Mouse (Mus musculus) right cerebral cortex, postnatal 14 days (tissue): Measurements from ENCODE around the gene Cpn1.

Source experiments
- DNase-seq: peaks from one replicate; pipeline ENCODE4 v3.0.0; 2022

Gene Cpn1

DNA sequence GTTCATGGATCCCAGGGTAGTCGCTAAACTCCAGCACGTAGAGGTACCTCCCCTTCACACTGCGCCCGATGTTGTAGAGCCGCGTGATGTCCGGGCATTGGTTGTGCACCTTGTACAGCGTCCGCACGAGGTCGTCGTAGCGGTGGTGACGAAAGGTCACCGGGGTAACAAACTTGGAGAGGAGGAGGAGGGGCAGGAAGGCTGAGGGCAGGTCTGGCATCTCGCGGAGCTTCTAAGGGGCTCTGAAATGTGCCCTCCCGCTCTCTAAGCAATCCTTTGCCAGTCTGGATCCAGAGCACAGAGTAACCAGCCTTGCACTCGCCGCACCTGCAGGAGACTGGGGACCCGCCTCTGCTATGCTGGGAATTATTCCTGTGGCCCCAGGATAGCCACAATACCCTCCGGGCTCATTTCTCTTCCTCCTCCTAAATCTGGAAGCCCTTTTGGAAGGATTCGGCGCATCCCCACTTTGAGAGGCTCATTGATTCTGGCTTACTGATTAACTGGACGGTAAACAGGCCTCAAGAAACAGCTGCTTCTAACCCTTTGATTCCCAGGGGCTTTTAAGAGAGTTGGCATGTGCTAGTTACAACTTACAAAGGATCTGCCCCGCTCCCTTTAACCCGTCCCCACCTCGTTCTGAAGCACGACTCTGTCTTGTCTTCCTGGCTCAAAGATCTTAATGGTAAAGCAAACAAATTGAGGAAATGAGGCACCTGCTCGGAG lies at the start of gene Cpn1:
Gene Cpn1, minus strand, starts transcription at position 488 of the 726 bp plus-strand sequence.
- no peak for DNase-seq

DNA sequence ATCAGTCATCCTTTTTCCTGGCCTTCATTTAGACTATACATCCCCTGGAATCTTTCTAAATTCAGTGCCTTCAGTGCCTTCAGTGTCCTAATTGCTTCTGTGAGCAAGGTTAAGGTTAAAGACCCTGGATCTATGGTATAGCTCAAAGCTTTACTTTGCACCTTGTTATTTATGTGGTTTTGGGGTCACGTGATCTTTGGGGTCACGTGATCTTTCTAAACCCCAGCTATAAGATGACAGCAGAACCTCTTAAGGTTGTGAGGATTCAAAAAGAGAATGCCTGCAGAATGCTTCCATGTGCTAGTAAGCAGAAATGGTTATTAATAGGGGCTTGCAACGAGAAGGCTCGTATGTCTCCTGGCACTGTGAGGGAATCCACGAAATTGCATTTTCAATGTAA lies 47.0 kb upstream of the Cpn1 start:
- no peak for DNase-seq

DNA sequence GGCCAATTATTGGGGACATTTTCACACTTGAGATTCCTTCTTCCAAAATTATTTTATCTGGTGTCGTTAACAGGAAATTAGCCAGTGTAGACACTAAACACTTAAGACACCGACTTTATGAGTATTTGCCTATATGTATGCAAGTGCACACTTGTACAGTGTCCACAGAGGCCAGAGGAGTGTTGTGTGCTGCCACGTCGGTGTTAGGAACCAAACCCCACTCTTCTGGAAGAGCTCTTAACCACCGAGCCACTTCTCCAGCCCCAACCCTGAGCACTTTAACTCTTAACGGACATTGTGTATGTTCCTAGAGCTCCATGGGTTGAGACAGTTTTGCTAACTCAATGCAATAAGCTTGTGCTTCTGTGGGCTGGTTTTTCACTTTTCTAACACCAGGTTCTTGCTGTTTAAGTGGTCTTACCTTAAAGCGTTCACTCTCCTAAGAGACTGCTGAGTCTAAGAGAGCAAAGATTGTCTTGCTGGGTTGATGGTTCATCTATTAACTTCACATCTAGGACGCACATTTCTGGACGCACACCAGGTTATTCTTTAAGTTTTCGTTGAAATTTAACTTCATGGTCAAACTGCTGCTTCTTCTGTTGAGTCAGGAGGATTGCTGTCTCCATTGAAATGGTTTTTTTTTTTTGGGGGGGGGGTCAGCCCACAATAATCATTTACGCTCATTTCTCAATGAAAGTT lies 45.8 kb upstream of the Cpn1 start:
- no peak for DNase-seq

DNA sequence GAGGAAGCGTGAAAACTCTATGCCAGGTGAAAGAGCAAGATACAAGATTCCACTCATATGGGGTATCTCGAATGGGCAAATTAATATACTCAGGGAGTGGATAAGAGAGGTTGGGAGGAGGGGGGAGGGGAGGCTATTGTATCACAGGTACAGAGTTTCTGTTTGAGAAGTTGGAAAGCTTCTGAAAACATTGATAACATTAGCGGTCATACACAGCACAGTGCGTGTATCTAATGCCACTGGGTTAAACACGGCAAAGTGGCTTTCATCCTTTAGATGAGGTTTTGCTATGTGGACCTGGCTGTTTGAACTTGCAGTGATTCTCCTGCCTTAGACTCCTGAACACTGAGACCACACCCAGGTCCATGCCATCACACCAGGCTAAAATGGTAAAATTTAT lies 43.7 kb upstream of the Cpn1 start:
- no peak for DNase-seq

DNA sequence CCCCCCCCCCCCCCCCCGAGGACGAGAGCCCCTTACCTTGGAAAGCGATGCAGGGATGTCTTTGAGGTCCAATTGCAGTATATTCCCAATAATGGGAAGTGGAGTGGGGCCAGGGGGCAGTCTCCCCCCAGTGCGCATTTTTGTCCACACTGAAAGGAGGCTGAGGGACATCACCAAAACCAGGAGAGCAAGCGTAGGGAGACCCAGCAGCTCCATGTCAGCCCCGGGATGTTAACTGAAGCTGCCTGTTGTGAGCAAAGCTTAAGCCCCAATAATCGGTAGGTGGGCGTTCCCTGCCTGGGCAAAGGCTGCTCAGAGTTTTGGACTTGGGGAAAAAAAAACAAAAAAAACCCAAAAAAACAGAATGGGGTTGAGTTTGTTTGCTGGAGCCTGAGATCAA lies 42.6 kb upstream of the Cpn1 start, which contains the start of gene Cyp2c23:
Gene Cyp2c23, minus strand, starts transcription at position 237 of the 400 bp plus-strand sequence.
- no peak for DNase-seq

DNA sequence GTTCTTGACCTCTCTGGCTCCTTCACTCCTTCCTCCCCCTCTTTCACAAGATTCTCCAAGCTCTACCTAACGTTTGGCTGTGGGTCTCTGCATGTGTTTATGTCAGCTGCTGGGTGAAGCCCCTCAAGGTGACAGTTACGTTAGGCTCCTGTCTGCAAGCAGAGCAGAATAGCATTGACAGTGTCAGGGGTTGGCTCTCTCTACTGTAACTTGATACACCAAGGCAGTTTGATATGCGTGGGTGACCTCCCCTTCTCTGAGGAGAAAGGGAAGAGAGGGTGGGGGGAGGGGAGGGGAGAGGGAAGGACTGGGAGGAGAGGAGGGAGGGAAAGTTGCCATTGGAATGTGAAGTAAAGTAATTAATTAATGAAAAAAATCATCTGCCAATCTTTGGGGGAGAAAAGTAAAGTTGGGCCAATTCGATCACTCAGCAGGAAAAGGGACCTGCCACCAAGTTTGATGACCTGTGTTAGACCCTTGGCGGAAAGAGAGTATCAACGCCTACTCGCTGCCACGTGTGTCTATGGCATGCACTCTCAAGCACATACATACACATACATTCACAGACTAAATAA lies 40.7 kb upstream of the Cpn1 start:
- DNase-seq, result no peak

DNA sequence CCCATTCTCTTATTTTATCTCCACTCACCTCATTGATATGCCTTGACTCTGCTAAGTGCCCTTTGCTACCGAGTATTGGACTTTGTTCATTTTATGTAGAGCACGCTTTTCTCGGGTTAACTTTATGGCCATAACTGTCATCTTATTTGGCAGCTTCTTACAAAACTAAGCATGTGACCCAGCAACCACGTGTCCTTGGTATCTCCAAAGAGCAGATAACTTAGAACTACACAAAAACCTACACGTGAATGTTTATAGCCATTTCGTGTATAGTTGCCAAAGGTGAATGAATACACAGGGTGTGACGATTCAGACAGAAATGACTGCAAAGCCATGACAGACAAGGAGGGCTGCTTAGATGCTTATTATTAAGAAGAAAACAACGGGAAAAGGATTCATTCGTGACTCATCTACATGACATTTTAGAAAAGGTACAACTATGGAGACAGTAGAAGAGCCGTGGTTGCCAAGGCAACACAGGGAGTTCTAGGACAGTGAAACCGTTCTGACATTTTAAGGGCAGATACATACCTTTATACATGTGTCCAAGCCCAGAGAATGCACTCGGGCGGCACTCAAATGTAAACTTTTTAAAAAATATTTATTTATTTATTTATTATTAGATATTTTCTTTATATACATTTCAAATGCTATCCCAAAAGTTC lies 38.7 kb upstream of the Cpn1 start:
- no peak for DNase-seq

DNA sequence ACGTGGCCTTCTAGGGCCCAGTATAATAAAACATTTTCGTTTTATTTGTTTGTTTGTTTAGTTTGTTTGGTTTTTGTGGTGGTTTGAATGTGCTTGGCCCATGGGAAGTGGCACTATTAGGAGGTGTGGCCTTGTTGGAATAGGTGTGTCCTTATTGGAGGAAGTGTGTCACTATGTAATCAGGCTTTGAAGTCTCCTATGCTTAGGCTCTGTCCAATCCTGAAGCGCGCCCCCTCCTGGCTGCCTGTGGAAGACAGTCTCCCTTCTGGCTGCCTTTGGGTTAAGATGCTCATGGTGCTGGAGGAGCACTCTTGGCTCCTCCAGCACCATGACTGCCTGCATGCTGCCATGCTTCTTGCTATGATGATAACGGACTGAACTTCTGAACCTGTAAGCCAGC lies 36.7 kb upstream of the Cpn1 start:
- no peak for DNase-seq

DNA sequence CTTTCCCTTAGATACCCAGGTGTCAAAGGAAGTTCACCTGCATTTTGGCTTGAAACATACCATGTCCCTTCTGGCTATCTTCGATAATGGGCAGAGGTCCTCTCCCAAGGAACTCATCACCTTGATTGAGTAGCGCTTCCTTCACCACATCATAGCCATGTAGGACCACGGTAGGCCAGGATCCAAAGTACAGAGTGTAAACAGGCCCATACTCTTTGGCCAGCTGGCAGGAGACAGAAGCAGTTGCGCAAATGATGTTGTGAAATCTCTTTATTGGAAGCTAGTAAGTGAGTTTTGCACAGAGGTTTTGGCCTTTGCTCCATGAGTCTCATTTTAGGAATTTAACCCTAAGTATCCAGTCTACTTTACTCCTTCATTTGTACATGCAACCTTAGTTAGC lies 35.1 kb upstream of the Cpn1 start:
- no peak for DNase-seq

DNA sequence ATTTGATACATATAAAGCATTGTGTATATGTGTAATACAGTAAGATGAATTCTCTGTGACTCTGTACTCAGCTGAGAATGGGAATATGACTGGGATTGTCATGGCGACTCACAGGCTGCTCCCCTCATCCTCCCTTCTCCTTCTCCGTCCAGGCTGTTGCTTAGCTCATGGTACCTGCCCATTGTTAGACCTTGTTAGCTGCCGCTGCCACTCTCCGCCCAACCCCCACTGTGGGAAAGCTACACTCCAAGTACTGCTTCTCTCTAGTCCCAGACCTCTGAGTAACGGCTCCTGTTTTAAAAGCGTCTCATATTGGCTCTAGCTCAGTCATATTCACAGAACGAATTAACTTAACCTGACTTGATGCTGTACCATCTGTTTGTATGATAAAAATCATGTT lies 33.4 kb upstream of the Cpn1 start:
- DNase-seq, result no peak

DNA sequence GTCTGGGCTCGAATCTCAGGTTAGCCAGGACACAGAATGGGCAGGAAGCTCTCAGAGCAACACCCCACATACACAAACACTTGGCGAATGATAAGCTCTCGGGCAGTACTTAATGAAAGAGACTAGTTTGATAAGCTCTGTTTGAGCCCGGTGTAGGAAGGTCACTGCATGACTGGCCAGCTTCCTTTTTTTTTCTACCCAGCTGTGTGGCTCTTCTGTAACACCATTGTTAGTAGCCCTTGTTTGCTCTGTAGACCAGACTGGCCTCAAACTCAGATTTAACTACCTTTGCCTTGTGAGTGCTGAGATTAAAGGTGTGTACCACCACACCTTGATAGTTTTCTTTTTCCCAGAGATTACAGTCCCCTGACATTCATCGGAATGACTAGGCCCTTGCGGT lies 27.5 kb upstream of the Cpn1 start:
- DNase-seq, result no peak

DNA sequence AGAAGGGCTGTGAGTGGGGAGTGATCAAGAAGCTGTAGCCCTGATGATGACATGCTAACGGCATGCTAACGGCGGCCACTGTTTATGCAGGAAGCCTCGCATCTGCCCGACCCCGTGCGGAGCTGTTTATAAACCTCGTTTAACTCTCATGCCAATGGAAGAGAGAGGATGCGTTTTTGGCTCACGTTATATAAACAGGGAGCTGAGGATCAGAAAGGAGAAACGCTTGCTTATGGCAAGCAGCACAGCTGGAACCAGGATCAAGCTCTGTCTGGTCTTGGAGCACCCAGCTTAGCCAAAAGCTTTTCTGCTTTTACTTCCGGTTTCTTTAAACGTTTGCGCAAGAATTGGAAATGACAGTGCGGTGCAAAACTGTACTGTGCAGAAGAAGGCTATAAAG lies 22.4 kb upstream of the Cpn1 start:
- no peak for DNase-seq

DNA sequence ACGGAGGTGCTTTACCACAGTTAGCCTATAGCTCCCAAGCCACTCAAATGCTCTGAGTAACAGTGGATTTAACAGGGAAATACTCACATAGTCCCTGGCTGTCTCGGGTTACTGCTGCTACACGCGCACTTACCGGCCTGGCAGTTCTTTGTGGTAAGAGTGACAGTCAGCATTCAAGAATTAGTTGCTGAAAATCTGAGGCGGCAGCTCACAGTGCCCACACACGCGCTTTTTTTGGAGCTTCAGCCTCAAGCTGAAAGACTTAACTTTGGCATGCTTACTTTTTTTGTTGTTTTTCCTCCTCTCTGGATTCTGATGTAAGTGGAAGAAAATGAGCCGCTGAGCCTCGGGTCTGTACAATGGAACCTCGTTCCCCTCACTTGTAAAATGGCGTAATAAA lies 20.8 kb upstream of the Cpn1 start:
- no peak for DNase-seq

DNA sequence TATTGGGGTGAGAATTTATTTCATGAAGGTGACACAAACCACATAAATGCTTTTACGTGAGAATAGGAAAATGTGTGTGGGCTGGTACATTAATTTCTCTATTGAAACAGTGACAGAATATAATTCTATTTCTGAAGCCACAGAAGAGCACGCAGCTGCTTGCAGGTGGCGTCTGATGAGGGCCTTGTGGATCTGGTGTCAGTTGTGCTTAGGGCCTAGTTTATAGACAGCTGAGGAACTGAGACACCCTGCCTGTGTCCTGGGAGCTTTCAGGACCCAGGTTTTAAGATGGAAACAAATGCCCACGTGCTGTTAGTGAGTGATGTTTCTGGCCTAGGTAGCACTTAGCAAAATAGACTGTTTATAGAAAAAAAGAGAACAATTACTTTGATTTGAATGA lies 18.7 kb upstream of the Cpn1 start:
- no peak for DNase-seq

DNA sequence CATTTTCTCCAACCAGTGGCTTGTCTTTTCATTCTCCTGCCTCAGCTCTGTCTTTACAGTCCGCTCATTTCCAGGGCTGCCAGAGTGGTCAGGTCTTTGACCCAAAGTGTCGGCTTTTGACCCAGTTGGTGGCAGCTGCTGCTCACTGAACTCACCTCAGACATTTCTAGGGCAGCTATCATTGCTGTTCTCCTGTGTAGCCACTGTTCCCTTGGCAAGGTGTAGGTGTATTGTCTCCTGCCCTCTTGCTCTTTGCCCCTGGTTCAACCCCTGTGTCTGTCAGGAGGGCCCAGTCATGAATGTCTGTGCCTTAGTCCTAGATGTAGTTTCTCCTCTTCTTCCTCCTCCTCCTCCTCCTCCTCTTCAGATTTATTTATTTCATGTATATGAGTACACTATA lies 17.9 kb upstream of the Cpn1 start:
- no peak for DNase-seq

DNA sequence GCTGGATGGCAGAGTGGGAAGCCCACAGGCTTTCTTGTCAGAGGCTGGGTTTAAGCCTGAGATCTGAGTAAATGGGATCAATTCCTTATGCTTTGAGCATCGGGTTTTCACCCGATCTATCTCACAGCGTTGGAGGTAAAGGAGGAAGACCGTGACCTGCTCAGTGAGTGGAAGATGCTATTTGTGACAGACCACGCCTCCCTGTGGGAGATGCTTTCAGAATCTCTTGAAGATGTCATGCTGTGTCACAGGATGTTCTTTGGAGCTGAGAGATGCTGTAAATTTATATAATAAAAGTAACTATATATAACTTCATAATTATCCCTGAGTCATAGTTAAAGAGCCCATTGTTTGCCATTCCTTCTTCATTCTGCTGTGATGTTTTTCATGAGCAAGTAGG lies 14.4 kb upstream of the Cpn1 start:
- no peak for DNase-seq

DNA sequence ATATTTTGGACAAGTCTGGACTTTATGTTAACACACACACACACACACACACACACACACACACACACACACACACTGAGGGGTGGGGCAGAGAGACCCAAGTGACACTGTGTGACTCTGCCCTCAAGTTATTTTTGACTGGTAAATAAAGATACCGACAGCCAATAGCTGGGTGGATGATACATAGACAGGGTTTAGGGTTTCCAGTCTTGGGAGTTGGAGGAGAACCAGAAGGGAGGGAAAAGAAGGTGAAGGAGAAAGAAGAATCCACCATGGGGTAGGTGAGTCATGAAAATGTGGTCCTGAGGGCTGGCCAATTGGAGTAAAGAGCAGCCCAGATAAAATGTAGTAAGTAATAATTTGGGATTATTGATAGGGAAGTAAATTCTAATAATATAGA lies 13.7 kb upstream of the Cpn1 start:
- DNase-seq, result no peak

DNA sequence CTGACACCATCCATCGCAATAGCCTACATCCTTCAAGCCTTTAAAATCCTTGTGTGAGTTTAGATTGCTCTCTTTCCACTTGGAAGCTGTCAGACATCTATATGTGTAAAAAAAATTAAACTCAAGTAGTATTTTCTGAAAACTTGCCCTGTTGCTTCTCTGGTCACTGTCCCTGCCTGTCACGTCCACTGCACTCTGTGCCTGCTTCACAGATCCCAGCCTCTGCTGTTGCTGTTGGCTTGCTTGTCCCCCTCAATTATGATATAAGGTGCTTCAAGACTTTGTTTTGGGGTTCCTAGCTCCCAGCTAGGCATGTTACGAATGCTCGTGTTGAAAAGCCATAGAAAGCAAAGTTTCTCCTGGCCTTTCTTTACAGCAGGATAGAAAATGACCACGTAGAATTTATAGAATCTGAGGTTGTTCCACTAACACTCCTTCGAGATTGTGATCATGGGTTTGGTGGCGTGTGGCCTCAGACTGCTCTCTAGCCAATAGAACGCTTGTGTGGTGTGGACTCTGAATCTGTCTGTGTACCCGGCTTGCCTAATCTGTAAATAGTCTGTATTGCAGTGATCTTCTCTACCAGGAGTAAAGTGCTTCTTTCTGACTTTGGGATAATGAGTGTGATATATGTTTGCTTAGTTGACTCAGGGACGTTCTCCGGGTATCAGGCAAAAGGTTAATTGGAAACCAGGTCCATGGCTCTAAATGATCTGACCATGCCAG lies 12.6 kb upstream of the Cpn1 start:
- DNase-seq, result no peak

DNA sequence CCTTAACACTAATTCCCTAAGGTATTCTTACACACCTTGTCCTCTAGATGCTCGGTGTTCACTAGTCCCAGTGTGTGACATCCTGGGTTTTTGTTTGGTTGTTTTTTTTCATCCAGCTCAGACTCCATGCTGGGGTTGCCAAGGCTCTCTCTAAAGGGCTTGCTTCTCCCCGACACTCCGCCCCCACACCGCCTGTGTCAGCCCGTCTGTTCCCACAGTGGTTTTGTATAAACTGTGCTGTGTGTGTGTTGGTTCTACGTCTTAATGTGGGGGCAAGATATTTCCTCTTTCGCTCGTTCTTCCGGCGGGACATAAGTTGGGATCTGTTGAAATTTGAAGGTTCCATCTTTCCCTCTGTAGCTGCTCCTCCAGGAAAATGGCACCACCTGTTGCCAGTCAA lies 11.7 kb upstream of the Cpn1 start:
- DNase-seq, result peak; percentile 66

DNA sequence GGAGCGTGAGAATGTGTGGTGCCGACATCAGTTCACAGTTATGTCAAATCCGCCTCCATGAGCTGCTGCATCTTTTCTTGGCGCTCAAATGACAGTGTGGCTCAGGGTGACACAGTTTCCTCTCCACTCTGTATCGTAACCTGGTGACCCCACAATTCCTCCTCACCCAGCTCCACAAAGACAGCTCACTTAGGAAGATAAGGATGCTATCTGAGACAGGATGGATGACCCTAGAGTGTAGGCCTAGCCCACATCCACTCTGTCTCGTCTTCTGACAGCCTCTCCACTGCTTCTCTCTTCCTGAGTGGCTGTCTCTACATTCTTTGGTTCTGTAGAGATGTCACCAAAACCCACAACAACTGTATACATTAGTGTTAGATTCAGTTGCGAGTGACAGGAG lies 9.1 kb upstream of the Cpn1 start:
- no peak for DNase-seq

DNA sequence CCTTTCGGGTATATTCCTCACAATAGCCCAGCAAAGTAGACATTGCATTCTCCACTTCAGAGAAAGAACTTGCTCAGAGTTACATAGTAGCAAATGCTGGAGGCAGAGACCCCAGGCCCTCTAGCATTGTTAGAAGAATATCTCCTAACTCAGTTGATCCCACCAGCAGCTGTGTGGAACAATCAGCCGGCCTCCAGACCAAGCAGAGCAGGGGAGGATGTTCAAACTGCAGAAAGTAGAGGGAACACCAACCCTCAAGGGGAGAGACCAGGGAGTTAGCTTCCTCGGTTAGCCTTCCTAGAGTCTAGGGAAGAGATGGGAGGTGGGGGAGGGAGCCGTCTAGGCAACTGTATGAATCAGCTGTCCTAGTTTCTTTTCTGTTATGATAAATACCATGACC lies 6.1 kb upstream of the Cpn1 start:
- DNase-seq, result no peak

DNA sequence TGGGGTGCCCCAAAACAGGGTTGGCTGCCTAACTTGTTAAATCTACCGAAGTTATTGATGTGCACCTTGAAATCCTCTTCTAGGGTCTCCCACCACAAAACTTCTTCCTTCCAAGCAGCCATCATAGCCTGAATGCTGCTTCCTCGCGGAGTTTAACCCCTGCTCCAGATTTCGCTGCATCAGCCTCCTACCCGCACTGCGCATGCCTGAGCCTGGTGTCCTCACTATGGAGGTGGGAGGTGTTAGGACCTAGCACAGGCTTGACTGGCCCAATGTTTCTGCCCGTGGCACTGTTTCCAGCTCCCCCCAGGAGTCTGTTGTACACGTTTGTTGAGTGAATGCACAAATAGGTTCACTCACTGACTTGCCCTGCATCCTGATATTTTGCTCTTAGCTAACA lies 4.0 kb upstream of the Cpn1 start:
- no peak for DNase-seq

DNA sequence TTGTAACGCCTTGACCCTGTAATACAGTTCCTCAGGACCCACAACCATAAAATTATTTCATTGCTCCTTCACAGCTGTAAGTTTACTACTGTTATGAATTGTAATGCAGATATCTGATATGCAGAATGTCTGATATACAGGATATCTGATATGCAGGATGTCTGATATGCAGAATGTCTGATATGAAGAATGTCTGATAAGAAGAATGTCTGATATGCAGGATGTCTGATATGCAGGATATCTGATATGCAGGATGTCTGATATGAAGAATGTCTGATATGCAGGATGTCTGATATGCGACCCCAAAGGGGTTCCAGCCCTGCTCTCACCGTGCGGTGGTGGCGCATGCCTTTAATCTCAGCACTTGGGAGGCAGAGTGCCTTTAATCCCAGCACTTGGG lies 4.4 kb downstream of the Cpn1 start:
- DNase-seq, result no peak
